Mouse (Mus musculus): ENCODE data around the gene Hoxb7. TPM values are rescaled to one million over a fixed set of nuclear protein-coding genes. Genes with fewer than 3 reads are reported as not detected.

The Hoxb7 gene
- polyA plus RNA-seq, 1 experiment from 2014 or later = 0.25 TPM

DNA sequence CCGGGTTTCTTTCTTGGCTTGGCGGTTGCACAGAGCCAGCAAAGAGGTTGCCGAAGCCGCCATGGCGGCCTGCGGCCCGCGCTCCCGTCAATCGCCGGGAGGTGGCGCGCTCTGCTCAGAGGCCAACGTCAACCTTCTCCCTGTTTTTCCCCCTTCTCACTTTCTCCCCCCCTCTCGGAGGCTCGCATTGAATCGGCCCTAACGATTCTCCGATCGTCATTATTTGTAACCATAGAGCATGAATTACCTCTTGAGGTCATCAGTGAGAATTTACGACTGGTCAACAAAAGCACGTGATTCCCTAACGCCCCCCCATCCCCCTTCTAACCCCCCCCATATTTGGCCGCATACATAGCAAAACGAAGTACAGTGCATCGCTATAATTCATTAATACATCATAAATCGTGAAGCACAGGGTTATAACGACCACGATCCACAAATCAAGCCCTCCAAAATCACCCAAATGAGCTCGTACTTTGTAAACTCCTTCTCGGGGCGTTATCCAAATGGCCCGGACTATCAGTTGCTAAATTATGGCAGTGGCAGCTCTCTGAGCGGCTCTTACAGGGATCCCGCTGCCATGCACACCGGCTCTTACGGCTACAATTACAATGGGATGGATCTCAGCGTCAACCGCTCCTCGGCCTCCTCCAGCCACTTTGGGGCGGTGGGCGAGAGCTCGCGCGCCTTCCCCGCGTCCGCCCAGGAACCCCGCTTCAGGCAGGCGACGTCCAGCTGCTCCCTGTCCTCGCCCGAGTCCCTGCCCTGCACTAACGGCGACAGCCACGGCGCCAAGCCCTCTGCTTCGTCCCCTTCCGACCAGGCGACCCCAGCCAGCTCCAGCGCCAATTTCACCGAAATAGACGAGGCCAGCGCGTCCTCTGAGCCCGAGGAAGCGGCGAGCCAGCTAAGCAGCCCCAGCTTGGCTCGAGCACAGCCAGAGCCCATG, 17.0 kb downstream of the Hoxb7 start, which contains the start of gene Hoxb5:
TSS of gene Hoxb5 (plus strand) at position 186 of the 949 bp plus-strand sequence.
- Histone ChIP-seq H3K4me3 (ENCODE audit: low read depth, low read length) (peak within 1 kb of the TSS; percentile 37), H3K4me1 (ENCODE audit: control insufficient read depth, low read depth, low read length) (no peaks in the 10 kb centered on the region), H3K27ac (ENCODE audit: low read length) (no peak within 1 kb of the TSS), H3K9ac (ENCODE audit: low read depth, low read length) (no peak within 1 kb of the TSS), H3K36me3 (ENCODE audit: control insufficient read depth, insufficient read depth) (no peaks in the 10 kb centered on the region), H3K9me3 (replicated peaks; ENCODE audit: control insufficient read depth, low read length) (no peaks in the 10 kb centered on the region), H3K4me2 (ENCODE audit: low read depth, low read length) (peak within 1 kb of the TSS; percentile 24; the same call in 1 of the 2 replicates), H3K27me3 (ENCODE audit: control insufficient read depth, insufficient read depth, low read depth, low read length) (peaks cover 99% of the 10 kb centered on the region)
- 1% methylated on average over 69 of the region's 69 CpGs for WGBS (ENCODE audit: insufficient replicate concordance)
- ATAC-seq (ENCODE audit: low read depth) = no peak

DNA sequence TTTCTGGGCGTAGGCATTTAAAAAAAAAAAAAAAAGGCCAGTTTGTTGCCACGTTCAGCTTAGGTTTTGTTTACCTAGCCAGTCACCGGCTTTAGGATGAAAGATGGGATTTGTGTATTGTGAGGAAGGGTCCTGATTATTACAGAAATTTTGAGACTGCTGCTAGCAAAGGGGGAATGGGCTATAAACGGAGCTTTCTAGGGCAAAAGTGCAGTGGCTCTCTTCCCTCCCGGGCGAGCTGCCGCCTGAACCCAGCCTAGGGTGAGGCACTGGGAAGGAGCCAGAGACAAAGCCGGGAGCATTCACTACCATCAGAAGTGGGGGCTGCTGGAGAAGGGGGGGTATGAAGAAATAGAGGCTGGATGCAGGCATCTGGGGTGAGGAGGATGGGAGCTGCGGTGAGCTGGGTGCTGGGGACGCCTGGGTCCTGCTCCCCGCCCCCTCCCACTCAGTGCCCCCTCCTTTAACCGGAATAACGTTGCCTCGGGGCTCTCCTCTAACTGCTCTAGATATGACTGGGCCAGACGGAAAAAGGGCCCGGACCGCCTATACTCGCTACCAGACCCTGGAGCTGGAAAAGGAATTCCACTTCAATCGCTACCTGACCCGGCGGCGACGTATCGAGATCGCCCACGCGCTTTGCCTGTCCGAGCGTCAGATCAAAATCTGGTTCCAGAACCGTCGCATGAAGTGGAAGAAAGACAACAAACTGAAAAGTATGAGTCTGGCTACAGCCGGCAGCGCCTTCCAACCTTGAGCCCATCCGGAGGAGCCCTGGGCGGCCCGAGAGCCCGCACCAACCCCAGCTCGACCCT, 18.2 kb downstream of the Hoxb7 start:
- no peak for ATAC-seq (ENCODE audit: low read depth)
- H3K27me3 ChIP-seq (ENCODE audit: control insufficient read depth, insufficient read depth, low read depth, low read length) = peaks cover 99% of the 10 kb centered on the region
- H3K9ac ChIP-seq (ENCODE audit: low read depth, low read length) = no peak overlapping the region
- no peaks in the 10 kb centered on the region for H3K9me3 ChIP-seq (replicated peaks; ENCODE audit: control insufficient read depth, low read length)
- no peak overlapping the region for H3K4me3 ChIP-seq (ENCODE audit: low read depth, low read length)
- 5% methylated on average over 38 of the region's 38 CpGs for WGBS (ENCODE audit: insufficient replicate concordance)
- no peaks in the 10 kb centered on the region for H3K36me3 ChIP-seq (ENCODE audit: control insufficient read depth, insufficient read depth)
- no peak overlapping the region for H3K27ac ChIP-seq (ENCODE audit: low read length)
- no peak overlapping the region for H3K4me2 ChIP-seq (ENCODE audit: low read depth, low read length)
- H3K4me1 ChIP-seq (ENCODE audit: control insufficient read depth, low read depth, low read length) = no peaks in the 10 kb centered on the region

DNA sequence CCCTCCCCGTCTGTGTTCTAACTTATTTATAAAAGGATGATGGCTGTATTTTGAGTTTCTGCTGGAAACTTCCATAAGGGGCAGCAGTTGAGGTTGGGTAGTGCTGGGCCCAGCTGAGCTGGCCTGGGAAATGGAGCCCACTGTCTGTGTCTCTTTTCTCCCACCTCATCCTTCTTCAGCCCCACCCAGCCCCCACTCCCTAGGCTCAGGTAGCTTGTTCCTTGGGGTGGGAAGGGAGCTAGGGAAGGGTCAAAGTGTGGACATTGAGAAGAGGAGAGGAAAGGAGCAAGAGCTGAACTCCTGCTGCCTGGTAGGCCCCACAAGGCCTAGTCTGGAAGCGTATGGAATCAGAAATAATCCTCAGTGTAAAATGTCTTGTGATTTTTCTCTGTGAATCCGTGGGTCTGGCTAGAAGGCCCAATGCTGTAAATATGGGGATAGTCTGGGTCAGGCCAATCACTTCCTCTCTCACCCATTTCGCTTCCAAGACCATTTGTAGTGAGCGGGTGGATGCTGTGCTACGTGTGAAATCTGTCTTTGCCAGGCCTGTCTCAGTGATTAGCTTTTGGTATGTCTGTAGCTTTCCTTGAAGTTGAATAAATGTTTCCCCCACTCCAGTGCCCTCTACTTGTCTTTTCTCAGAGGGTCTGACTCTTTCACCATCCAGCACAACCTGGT, 19.2 kb downstream of the Hoxb7 start:
- Histone ChIP-seq H3K4me2 (ENCODE audit: low read depth, low read length) (no peak overlapping the region), H3K4me3 (ENCODE audit: low read depth, low read length) (no peak overlapping the region), H3K4me1 (ENCODE audit: control insufficient read depth, low read depth, low read length) (no peaks in the 10 kb centered on the region), H3K27me3 (ENCODE audit: control insufficient read depth, insufficient read depth, low read depth, low read length) (peaks cover 99% of the 10 kb centered on the region), H3K9me3 (replicated peaks; ENCODE audit: control insufficient read depth, low read length) (no peaks in the 10 kb centered on the region), H3K27ac (ENCODE audit: low read length) (no peak overlapping the region), H3K9ac (ENCODE audit: low read depth, low read length) (no peak overlapping the region), H3K36me3 (ENCODE audit: control insufficient read depth, insufficient read depth) (no peaks in the 10 kb centered on the region)
- WGBS (ENCODE audit: insufficient replicate concordance) = 49% methylated on average over 6 of the region's 6 CpGs
- no peak for ATAC-seq (ENCODE audit: low read depth)

DNA sequence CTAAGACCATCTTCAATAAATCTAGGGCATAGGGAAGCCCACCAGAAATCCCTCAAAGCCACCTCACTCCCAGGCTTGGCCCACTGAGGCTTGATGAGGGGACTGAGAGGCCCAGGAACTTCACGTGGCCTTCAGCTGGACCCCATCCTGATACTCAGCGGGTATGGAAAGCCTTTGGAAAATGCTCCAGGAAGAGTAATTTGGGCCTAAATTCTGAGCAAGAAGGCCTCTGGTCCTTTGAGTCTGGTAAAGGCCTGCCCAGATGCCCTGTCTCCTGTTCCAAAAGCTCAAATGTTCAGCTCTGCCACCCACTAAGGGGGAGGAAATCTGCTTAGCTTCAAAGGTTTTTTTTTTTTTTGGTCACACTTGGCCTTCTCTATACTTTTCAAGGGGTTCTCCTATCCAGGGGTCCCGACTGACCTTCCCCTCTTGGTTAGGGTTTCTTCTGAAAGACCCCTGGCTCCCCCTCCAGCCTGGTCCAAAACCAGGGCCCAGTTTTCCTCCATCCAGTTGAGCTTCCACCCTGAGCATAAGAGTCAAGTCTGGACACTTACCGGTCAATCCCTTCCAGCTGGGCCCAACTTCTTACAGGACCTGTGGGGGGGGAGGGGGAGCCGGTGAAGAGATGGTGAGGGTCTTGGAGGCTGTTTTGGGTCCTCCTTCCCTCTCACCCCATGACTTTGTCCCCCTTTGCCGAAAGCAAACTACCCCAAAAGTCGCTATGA, 19.9 kb downstream of the Hoxb7 start:
- Histone ChIP-seq H3K4me3 (ENCODE audit: low read depth, low read length) (no peak overlapping the region), H3K27me3 (ENCODE audit: control insufficient read depth, insufficient read depth, low read depth, low read length) (peaks cover 99% of the 10 kb centered on the region), H3K4me2 (ENCODE audit: low read depth, low read length) (no peak overlapping the region), H3K4me1 (ENCODE audit: control insufficient read depth, low read depth, low read length) (no peaks in the 10 kb centered on the region), H3K36me3 (ENCODE audit: control insufficient read depth, insufficient read depth) (no peaks in the 10 kb centered on the region), H3K27ac (ENCODE audit: low read length) (no peak overlapping the region), H3K9me3 (replicated peaks; ENCODE audit: control insufficient read depth, low read length) (no peaks in the 10 kb centered on the region), H3K9ac (ENCODE audit: low read depth, low read length) (no peak overlapping the region)
- 27% methylated on average over 7 of the region's 7 CpGs for WGBS (ENCODE audit: insufficient replicate concordance)
- no peak for ATAC-seq (ENCODE audit: low read depth)

DNA sequence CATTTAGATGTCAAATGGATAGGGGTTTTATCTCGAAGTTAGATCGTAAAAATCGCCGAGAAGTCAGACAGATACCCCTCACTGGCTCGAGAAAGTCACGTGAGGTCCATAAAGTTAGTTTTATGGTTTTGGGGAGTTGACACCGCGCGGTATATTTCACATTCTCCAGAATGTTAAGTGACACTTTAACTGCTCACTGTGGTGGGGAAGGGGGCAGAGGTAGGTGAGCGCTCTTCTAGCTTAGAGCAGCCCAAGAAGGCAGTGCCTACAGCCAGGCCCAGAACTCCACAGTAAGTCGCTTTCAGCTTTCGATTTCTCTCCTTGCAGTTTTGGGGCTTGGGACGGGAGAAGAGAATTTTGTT, 20.5 kb downstream of the Hoxb7 start:
- H3K4me3 ChIP-seq (ENCODE audit: low read depth, low read length) = no peak overlapping the region
- ATAC-seq (ENCODE audit: low read depth) = no peak
- WGBS (ENCODE audit: insufficient replicate concordance) = 16% methylated on average over 13 of the region's 13 CpGs

DNA sequence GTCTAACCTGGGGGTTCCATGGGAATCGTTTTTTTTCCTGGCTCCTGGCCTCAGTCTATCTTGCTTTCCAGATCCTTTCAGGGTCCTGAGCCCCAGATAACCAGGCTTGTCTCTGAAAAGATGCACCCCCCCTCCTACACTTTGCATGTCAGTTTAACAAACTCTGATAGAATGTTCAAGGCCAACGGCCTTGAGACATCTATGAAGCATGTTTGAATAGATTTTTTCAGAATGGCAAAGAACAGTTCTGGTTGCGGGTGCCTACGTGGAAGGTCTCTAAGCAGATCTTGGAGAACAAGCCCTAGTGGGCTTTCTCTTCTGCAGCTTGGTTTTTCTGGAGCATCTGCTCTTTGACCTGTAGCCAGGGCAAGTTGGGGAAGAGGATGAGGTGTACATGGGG, 22.3 kb downstream of the Hoxb7 start:
- Histone ChIP-seq H3K27me3 (ENCODE audit: control insufficient read depth, insufficient read depth, low read depth, low read length) (peaks cover 98% of the 10 kb centered on the region), H3K27ac (ENCODE audit: low read length) (no peak overlapping the region), H3K4me2 (ENCODE audit: low read depth, low read length) (no peak overlapping the region), H3K4me3 (ENCODE audit: low read depth, low read length) (no peak overlapping the region), H3K9ac (ENCODE audit: low read depth, low read length) (no peak overlapping the region), H3K9me3 (replicated peaks; ENCODE audit: control insufficient read depth, low read length) (no peaks in the 10 kb centered on the region), H3K4me1 (ENCODE audit: control insufficient read depth, low read depth, low read length) (no peaks in the 10 kb centered on the region), H3K36me3 (ENCODE audit: control insufficient read depth, insufficient read depth) (no peaks in the 10 kb centered on the region)
- no peak for ATAC-seq (ENCODE audit: low read depth)
- 27% methylated on average over 4 of the region's 4 CpGs for WGBS (ENCODE audit: insufficient replicate concordance)

More for the DNA sequence above, 20.5 kb downstream of the Hoxb7 start:
- Histone ChIP-seq H3K27me3 (ENCODE audit: control insufficient read depth, insufficient read depth, low read depth, low read length) (peaks cover 98% of the 10 kb centered on the region), H3K4me1 (ENCODE audit: control insufficient read depth, low read depth, low read length) (no peaks in the 10 kb centered on the region), H3K9ac (ENCODE audit: low read depth, low read length) (no peak overlapping the region), H3K9me3 (replicated peaks; ENCODE audit: control insufficient read depth, low read length) (no peaks in the 10 kb centered on the region), H3K36me3 (ENCODE audit: control insufficient read depth, insufficient read depth) (no peaks in the 10 kb centered on the region), H3K27ac (ENCODE audit: low read length) (no peak overlapping the region), H3K4me2 (ENCODE audit: low read depth, low read length) (no peak overlapping the region)

DNA sequence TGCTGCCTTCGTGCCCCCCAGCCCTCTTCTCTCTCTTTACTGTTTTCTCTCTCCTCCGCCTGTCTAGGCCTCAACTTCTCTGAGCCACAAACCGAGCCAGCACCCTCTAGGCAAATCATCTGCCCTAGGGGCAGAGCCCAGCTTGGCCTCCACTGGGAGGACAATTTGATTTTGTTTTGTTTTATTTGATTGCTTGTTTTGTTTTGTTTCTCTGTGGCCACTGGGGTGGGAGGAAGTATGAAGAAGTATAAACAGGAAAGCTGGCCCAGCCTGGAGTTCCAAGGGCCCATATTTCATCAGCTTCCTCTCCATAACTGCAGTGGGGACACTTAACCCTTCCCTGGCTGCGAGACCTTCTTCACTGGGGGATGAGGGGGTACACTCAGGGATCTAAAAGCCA, 22.9 kb downstream of the Hoxb7 start:
- 19% methylated on average over 4 of the region's 4 CpGs for WGBS (ENCODE audit: insufficient replicate concordance)
- H3K4me2 ChIP-seq (ENCODE audit: low read depth, low read length) = no peak overlapping the region
- peaks cover 98% of the 10 kb centered on the region for H3K27me3 ChIP-seq (ENCODE audit: control insufficient read depth, insufficient read depth, low read depth, low read length)
- H3K4me3 ChIP-seq (ENCODE audit: low read depth, low read length) = no peak overlapping the region
- H3K9ac ChIP-seq (ENCODE audit: low read depth, low read length) = no peak overlapping the region
- H3K36me3 ChIP-seq (ENCODE audit: control insufficient read depth, insufficient read depth) = no peaks in the 10 kb centered on the region
- H3K4me1 ChIP-seq (ENCODE audit: control insufficient read depth, low read depth, low read length) = no peaks in the 10 kb centered on the region
- ATAC-seq (ENCODE audit: low read depth) = no peak
- no peaks in the 10 kb centered on the region for H3K9me3 ChIP-seq (replicated peaks; ENCODE audit: control insufficient read depth, low read length)
- H3K27ac ChIP-seq (ENCODE audit: low read length) = no peak overlapping the region

DNA sequence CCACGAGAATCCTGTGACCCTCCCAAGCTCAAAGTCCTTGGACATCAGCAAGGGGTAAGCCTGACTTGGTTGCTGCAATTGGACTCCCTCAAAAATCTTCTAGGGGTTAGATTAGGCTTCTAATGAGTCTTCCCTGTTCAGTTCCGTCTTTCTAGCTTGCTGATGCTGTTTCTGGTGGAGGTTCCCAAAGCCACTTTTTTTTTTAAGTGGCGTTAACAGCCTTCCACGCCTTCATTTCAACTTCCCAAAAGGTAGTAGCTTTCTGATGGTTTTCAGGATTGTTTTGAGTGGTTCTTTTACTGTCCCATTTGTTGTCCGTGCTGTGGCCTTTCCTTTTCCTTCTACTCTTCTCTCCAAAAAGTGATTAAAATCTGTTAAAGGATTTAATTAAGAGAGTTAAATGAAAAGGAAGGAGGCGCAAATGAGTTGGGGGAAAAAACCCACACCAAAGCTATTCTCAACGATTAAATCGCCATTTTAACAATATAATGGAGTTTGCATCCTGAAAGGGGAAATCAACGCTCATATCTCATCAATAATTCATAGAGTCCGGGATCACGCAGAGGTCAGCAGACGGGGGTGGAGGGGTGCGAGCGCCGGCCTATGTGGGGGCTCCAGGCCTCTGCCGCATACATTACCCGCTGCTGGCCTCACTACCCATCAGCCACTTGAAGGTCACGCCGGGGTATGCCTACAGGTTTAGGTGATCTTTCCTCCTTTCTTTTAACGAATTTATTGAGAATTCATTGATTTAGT, 23.9 kb downstream of the Hoxb7 start:
- Histone ChIP-seq H3K36me3 (ENCODE audit: control insufficient read depth, insufficient read depth) (no peaks in the 10 kb centered on the region), H3K27me3 (ENCODE audit: control insufficient read depth, insufficient read depth, low read depth, low read length) (peaks cover 98% of the 10 kb centered on the region), H3K27ac (ENCODE audit: low read length) (no peak overlapping the region), H3K4me1 (ENCODE audit: control insufficient read depth, low read depth, low read length) (no peaks in the 10 kb centered on the region), H3K9me3 (replicated peaks; ENCODE audit: control insufficient read depth, low read length) (no peaks in the 10 kb centered on the region), H3K4me3 (ENCODE audit: low read depth, low read length) (no peak overlapping the region), H3K9ac (ENCODE audit: low read depth, low read length) (no peak overlapping the region), H3K4me2 (ENCODE audit: low read depth, low read length) (no peak overlapping the region)
- ATAC-seq (ENCODE audit: low read depth) = no peak
- 19% methylated on average over 20 of the region's 20 CpGs for WGBS (ENCODE audit: insufficient replicate concordance)
